Mouse (Mus musculus) CD4-positive, CD25-positive, alpha-beta regulatory T cell, adult 2 months (primary cell): ENCODE results near the gene Scrn3.
A peak's percentile ranks its signal among the peaks of the same experiment; 100 is the strongest.

Experiments used
- DNase-seq: peaks from one replicate; pipeline ENCODE4 v3.0.0-alpha.2; 2012; ENCODE audit warnings: low read depth, low spot score

Gene Scrn3

DNA sequence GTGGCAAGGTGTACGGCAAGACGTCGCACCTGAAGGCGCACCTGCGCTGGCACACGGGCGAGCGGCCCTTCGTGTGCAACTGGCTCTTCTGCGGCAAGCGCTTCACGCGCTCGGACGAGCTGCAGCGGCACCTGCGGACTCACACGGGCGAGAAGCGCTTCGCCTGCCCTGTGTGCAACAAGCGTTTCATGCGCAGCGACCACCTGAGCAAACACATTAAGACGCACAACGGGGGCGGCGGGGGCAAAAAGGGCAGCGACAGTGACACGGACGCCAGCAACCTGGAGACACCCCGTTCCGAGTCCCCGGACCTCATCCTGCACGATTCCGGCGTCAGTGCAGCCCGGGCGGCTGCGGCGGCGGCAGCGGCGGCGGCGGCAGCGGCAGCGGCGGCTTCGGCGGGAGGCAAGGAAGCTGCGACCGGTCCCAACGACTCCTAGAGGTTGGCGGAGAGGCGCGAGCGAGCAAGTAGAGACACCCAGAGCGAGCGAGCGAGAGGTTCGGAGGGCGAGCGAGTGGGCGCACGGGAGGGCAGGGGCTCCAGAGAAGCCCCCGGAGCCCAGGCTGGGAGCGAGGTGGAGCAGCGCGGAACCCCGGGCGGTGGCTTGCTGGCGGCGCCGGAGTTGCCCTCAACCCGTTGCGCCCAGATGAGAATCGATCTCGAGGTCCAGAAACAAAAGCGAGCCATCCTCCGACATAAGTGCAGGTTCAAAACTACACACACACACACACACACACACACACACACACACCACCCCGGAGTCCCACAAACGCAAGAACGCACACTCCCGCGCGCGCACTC, 38.1 kb upstream of the Scrn3 start:
- DNase-seq = peak; percentile 66

DNA sequence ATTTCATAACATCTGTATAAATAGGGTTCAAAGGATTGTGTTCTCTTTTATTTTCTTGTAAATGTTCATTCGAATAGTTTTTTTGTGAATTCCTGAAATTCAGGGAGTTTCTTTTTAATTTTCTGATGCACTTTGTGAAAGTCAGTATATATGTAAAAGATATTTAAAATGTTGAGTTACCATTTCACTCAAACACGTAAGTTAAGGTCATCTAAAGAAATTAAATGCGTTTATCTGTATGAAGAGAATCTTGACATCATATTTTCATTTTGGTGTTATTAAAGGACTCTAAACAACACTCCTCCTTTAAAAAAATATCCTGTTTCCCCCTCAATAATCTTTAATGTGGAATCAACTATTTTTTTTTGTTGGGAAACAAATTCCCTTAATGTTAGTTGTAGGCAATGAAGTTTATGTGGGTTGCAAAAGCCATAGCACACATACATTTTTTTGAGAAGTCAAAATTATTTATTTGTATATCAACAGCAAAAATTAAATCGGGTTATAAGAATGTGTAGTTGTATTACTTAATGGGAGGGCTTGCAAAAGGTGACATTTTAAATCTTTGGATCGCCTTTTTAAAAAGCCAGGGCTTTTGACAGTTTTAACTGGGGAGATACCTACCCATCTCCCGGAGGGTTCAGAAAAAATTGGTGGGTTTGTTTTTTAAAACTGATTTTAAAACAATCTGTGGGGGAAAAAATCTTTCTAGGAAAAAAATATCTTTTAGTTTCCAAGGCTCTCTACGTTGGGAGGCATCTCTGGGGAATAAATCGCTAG, 37.0 kb upstream of the Scrn3 start:
- DNase-seq = no peak

DNA sequence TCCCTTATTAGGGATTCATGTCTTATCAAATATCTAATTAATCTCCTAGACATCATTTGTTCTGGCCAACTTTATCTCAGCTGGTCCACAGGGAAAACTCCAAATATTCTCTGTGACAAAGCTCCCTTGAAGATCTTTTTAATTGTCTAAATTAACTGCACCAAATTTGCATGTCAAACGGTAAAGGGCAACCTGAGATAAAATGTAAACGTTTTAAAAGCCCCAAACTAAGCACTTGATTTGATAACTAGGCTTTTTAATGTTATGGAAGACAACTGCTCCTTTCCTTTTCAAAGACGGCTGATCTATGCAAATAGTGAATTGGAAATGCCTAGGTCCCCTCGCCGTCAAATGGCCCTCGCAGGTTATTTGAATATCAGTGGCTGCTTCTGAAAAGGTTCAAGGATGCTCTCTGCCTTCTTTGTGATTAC, 36.2 kb upstream of the Scrn3 start:
- no peak for DNase-seq

DNA sequence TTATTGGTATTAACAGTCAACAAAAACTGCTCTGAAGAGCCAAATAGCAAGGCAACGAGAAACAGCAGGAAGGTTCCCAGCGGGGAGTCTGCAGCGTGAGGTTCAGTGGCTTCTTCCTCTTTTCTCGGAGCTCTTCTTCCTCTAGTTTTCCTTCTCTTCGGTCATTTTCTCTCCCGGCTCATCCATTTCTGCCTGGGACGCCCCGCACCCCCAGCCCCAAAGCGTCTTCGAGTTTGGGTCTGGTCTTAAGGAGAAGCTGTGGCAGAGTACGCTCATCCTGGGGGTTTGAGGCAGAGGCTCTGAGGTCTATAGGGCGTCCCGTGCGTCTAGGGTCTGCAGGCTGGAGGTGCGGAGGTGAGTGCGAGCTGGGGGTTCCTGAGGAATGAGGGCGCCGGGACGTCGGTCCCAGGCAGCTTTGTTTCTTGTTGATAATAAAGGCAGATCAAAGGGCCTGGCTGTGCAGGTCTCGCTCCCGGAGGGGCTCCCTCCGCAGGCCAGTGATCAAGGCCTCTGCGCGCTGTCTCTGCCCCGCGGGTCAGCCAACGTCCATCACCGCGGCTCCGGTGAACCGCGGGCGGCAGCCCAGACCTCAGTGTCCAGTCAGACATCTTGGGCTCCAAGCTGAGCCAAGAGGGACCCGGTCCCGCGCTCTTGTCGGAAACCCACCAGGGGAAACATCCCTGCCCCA, 35.2 kb upstream of the Scrn3 start:
- DNase-seq = peak; percentile 33

DNA sequence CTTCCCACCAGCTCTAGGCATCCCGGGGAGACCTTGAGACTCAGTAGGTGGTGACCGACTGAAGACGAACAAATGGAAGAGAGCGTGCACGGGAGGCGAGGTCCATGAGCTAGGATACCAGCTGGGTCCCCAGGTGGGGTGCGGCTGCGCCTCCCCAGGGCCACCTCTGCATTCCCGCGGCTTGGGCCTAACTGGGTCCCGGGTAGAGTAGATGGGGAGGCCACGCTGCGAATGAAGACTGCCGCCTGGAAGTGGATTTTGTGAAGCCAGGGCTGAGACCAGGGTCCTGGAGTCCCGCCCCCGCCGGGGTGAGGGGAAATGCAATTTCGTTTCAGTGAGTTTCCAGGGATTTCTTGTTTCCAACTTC, 34.7 kb upstream of the Scrn3 start:
- DNase-seq = peak; percentile 23

DNA sequence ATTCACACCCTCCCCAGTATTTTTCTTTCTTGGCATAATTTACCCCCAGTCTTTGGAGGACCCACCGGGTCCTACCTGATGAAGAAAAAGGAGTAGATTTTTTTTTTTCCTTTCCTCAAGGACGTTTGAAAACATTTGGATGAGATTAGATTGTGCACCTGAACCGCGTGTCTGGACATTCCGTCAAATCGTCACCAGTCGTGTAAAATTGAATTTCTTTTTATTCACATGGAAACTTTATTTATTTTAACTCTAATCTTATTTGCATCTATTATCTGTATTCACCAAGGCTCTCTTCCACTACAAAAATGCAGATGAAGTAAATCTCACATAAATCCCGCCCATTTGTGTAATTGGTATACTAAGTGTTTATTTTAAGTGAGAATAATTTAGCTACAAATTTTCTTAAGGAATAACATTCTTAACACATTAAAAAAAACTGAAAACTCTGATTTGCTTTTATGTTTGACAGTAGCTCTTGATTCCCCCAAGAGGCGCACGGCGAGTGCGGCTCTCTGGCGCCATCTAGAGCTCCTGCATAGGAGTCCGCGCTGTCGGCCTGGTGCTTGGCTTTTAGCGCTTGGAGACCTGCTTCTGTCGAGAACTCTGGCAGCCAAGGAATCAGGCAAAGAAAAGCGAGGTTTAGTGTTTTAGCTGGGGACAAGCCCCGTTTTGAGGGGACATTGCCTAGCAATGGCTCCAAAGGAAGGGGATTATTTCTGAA, 34.1 kb upstream of the Scrn3 start:
- peak; percentile 94 for DNase-seq

DNA sequence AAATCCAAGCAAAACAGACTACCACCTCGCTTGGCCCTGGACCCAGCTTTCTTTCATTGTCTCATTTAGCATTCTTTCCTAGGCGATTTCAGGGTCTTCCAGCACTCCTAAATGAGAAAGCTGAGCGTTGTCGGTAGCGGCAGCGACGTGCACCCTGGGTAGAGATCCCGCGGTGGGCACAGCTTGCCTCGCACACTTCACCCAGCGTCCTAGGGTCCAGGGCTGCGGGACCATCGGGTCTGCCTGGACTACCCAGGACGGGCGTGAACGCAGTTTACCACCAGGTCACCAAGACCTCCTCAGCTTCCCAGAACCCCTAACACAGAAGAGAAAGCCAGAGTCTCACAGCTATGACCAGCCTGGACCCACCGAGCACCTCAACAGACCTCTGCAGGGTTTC, 33.5 kb upstream of the Scrn3 start:
- peak; percentile 28 for DNase-seq

DNA sequence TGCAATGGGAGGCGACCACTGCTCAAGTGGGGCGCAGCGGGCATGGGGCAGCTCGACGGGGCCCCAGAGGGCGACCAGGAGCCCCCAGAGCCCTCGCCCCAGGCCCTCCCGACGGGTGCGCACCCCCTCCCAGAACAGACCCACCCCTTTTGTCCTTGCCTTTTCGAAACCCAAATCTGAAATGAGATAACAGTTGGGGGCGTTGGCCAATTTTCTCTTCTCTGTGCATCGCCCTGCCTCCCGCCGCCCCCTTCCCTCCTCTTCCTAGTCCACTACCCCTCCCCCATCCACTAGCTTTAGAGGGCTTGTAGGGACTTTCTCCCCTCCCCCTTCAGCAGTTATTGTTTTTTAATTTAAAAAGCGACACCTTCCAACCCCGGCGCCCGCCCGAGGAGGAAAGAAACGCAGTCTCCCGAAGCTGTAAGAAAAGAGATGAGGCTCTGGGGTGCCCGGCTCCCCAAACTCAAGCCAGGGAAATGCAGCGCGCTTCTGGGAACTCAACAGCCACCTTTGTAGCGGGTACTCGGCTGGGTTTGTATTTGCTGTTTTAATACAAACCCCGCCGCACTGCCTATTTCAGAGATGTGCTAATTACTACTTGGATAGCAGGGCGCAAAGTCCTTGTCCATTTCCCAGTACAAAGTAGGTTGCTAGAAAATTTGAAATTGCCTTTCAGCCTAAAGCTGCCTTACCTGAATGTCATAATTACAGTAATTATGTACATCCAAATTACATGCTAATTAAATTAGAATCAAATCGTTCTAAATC, 32.9 kb upstream of the Scrn3 start:
- peak; percentile 25 for DNase-seq

DNA sequence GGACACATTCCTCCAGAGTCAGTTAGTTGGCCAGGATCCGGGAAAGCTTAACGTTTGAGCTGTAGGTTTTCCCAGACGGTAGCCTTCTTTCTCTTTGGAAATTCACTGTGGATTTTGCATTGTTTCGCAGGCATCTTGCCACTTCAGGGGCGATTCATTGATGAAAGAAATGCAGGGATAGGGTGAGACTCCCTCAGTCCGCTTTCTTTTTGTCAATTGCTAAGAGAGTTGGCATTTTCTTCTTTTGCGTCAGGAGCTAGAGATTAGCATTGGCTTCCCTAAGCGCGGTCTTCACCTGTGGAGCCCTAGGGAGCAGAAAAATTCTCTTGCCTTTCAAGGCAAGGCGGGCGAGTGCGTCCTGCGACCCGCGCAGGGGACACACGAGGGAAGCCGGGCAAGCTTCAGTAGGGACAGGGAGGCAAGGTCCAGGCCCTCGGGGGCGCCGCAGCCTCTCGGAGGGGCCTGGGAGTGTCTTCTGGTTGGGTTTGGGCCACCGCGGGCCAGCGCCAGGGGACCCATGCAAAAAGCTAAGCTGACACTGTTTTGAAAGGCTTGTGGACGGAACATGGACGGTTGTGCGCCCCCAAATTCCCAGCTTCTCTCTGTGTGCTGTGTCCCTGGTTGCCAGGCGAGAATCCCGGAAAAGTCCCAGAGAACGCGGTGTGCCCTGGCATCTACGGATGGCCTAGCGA, 31.9 kb upstream of the Scrn3 start:
- peak; percentile 25 for DNase-seq

DNA sequence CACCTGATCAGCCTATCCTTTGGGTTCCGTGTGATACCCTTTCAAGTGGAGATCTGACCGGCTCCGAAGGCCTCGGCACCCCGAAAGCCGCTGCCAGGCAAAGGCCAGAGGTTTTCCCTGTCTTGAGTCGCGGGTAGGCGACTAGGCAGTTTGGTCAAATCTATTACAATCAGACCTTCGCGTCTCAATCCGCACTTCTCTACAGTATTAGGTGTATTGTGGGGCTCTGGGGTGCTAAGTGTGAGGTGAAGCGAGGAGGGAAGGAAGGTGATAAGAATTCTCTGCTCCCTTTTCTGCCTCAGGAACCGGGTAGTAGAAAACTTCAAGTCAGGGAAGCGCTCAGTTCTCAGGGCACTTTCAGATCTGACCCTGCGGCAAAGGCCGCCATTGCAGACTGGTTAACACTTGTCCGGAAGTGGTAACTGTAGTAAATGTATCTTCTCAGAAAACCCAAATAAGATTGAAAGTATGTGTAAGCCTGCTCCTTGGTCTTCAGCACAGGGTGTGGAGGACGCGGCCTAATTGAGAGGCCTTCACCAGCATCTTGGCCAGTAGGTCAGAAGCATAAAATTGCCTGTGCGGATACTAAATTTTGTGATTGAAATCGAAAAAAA, 31.2 kb upstream of the Scrn3 start:
- DNase-seq = peak; percentile 40

DNA sequence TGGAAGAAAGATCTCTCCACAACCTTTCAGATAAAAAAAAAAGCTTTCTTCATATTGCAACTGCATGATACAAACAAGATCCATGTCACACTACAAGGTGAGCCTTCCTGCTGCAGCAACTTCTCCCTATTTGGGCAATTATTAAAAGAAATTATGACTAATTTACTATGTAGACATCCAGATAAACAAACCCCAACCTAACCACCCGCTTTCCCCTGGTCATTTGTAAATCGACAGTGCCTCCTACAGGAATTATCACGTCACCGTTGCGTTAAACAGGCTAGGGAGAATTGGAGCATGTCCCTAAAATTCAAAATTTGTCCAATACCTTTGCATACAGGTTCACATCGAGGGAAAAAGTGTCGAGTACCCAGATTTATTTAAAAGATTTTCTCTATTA, 30.7 kb upstream of the Scrn3 start:
- DNase-seq = no peak

DNA sequence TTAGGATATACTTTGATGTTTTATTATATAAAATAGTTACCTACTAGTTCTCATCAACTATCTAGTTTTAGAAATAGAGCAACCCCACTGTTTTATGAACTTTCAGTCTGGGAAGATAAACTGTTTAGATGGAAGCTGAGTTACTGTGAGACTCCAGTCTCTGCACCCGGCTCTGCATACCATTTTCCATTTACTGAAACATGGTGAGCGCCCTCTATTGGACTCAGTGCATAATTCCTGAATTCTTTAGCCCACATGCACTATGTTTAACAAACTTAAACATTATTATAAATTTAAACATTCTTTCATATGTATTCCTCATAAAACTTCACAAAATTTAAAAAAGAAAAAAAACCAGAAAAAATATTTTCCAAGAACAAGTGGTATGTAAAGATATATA, 26.8 kb upstream of the Scrn3 start:
- DNase-seq = peak; percentile 67

DNA sequence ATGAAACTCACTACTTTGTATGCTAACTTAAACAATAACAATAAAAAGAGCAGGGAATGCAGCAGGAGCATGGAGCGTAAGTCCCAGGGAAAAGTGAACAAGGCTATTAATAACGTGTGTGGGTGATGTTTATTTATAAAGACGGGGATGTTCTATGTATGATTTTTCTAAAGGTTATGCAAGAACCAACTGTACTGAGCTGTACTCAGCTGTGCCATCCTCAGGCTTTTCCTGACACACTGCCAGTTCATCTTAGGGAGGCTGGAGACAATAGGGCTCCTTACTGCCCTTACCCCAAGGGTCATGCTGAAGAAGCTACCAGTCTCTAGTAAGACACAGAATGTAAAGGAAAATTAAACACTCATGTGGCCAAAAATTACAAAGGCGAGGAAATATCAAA, 21.3 kb upstream of the Scrn3 start:
- no peak for DNase-seq

DNA sequence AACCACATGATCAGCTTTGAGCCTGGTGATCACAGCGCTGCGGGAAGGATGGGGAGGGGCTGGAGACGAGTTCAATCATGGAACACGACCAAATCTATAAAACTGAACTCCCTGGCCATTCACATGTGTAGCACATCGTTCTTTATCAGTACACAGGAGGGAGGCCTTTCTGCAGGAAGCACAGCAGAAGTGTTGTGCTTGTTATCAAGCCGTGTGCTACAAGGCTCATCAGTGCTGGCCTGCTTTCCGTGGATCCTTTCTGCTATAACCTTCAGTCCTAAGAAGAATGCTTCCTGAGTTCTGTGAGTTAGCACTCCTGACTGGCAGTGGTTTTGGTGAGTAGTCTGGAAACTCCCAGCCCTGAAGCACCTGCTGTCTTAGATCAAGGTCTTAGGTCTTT, 17.4 kb upstream of the Scrn3 start:
- no peak for DNase-seq

DNA sequence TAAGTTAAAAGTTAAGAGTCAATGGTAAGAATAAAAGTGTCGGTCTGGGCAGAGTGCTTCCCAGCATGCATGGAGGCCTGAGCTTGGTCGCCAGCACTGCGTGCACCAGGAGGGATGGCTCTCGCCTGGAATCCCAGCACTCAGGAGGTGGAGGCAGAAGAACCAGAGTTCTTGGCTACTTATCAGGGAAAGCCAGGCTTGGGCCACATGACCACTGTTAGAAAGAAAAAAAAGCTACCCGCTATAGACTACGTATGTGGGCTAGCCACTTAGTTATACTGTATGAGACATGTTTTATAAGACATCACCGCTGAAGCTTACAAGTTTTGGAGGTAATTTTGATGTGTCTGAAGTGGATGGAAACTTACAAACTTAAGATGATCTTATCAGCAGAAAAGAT, 14.2 kb upstream of the Scrn3 start:
- no peak for DNase-seq

DNA sequence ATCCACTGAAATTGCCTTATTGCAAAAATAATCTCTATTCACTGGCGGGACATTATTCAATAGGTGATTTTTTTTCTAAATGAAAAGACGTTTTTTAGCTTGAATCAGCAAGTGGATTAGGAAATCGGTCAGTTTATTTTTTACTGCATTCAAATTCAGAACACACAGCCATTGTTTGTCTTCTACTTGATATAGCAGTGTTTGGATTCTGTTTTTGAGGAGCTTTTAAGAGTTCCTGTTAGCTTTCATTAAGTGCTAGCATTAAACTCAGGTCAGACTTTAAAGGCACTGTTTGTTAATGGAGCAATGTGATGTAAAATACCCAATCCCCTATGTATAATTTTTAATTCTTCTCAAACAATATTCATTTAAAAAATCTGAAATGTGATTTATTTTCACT, 13.6 kb upstream of the Scrn3 start:
- no peak for DNase-seq

DNA sequence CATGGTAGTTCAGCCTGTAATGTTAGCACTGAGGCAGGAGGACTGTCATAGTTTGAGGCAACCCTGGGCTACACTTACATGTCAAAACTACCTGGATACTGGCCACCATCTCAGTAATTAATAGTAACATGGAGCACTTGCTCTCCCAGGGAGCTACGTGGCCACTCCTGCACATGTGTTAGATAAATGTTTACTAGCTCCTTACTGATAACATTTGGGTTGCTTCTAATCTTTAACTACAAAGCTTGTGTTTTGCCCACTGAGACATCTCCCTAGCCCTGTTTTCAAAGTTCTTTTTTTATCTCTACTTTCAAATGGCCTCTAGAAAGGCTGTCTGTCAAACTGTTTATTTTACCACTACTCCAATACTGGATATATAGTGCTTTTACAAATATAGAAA, 10.4 kb upstream of the Scrn3 start:
- DNase-seq = no peak

DNA sequence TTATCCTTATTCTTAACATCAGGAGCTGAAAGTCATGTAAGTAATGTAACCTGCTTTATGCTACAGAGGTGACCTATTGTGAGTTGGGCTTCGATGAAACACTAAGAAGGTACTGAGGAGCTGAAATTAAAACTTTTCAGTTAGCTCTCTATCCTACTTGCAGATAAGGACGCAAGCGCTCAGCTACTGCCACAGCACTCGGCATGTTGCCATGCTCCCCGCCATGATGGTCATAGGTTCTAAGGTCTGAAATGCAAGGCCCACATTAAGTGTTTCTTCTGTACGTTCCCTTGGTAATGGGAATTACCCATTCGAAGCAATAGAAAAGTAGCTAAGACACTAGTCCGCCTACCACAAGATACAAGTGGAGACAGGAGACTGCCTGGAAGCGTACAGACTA, 9.7 kb upstream of the Scrn3 start:
- no peak for DNase-seq

DNA sequence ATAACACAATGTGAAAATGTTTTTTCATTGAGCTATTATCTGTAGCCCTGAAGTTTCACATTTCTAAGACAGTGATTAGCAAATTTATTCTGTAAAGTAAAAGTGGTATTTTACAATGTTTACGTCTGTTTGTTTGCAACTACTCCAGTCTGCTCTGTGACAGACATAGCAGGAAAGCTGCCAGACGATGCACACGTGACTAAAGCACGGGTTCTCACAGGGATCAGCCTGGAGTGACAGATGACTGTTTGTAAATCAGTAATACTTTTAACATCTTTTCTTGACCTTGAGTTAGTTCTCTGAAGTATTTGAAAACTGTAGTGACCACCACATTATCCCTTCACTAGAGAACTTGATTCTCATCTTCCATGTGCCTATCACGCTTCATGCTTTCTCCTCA, 7.9 kb upstream of the Scrn3 start:
- DNase-seq = no peak

DNA sequence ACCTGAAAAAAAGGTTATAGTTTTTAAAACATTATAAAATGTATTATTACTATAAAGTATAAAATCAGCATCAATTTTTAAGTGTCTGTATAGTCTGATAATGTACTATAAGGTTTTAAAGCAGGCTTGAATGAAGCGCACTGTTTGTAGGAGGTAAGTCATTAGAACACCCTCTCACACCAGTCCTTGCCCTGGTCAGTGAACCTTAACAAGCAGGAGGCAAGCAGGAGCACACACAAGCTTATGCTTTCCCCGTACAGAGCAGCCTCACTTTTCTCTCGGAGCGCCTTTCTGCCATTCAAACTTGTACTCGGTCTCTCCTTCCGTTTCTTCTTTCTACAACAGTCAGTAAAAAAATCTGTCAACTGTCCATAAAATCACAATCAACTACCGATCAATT, 6.4 kb upstream of the Scrn3 start:
- no peak for DNase-seq
